Mouse (Mus musculus) embryonic facial prominence, embryonic 10.5 days (tissue): ENCODE data around the gene Olfr911-ps1. TPM values are rescaled to one million over a fixed set of nuclear protein-coding genes. Genes with fewer than 3 reads are reported as not detected.

ENCODE experiments used
- DNase-seq: peaks from one replicate; pipeline ENCODE4 v3.0.0-alpha.2; 2017; ENCODE audit warnings: low spot score
- H3K27ac ChIP-seq: fragments of 300-500 bp; sonication (generic); replicated peaks from 2 replicates; pipeline ENCODE4 v1.5.1; 2016; ENCODE audit warnings: mild to moderate bottlenecking
- H3K27me3 ChIP-seq: fragments of 300-500 bp; sonication (generic); replicated peaks from 2 replicates; pipeline ENCODE4 v1.6.1; 2016; ENCODE audit warnings: low read depth, mild to moderate bottlenecking; ENCODE audit not compliant: poor library complexity, severe bottlenecking
- H3K36me3 ChIP-seq: fragments of 300-500 bp; sonication (generic); replicated peaks from 2 replicates; pipeline ENCODE4 v1.6.1; 2016; ENCODE audit warnings: mild to moderate bottlenecking, moderate library complexity
- H3K4me1 ChIP-seq: fragments of 300-500 bp; sonication (generic); 2 replicates; pipeline ENCODE4 v1.6.1; 2016
- H3K4me3 ChIP-seq: fragments of 300-500 bp; sonication (generic); 2 replicates; pipeline ENCODE4 v1.5.1; 2016; ENCODE audit warnings: mild to moderate bottlenecking, moderate library complexity
- H3K9me3 ChIP-seq: fragments of 300-500 bp; sonication (generic); 2 replicates; pipeline ENCODE4 v1.6.1; 2016; ENCODE audit warnings: mild to moderate bottlenecking
- WGBS: fragments of 180-500 bp; shearing (Covaris S2); methylation state at CpG from one replicate; pipeline ENCODE4 v1.1.7; 2016; 5-methylcytosine and 5-hydroxymethylcytosine counted together
- polyA plus RNA-seq: library from polyadenylated mRNA; unstranded; fragments of >200 nt; fragmentation: Nextera tagmentation; extraction: Ambion mirVana; gene quantifications from 2 replicates; pipeline ENCODE4 v1.2.1, GENCODE M21; 2016

Olfr911-ps1 gene
- polyA plus RNA-seq, result not detected in 2 replicates

DNA sequence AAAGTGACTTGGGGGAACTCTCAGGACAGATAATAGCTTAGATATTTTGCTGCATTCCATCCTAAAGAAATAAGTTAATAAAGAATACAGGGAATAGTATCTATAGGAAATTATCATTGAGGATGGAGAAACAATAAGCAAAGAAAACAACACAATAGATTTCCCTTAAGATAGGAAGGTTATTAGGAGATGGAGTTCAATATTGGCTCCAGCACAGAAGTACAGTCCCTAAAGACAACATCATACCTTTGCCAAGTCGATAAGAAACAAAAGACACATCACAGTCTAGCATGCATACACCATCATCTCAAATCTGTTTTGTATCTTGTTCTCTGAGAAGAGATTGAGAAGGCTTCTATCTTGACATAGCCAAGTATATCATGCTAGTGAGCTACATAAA, at the start of gene Olfr911-ps1:
Gene Olfr911-ps1 (plus strand): TSS at position 301 of the 400 bp plus-strand sequence.
- Histone ChIP-seq H3K27ac (no peak within 1 kb of the TSS), H3K4me1 (no peaks in the 10 kb centered on the region), H3K9me3 (no peaks in the 10 kb centered on the region), H3K4me3 (no peak within 1 kb of the TSS), H3K27me3 (no peaks in the 10 kb centered on the region), H3K36me3 (no peaks in the 10 kb centered on the region)
- no peak for DNase-seq
- WGBS, result 78% methylated on average over 1 of the region's 1 CpGs

DNA sequence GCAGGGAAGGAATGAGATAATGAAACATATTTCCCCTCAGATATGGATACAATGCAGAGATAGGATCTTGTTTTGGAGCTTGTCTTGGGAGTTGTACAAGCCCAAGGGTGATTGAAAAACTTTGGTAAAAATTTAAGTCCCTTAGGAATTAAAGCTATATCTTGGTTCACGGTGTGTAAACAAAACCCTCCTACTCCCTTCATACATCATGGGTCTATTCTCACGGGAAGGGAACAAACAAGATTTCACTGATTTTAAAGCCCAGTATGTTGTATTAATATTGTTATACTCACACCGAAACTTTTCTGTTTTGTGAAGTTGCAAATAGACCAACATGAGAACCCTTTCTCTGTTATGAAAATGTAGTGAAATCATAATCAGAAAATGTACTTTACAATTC, 34.6 kb upstream of the Olfr911-ps1 start, which contains the start of gene Olfr906:
Gene Olfr906 (plus strand): TSS at position 301 of the 400 bp plus-strand sequence.
- Histone ChIP-seq H3K4me1 (no peaks in the 10 kb centered on the region), H3K9me3 (no peaks in the 10 kb centered on the region), H3K4me3 (no peak within 1 kb of the TSS), H3K27ac (no peak within 1 kb of the TSS), H3K27me3 (no peaks in the 10 kb centered on the region), H3K36me3 (no peaks in the 10 kb centered on the region)
- WGBS, result 89% methylated on average over 3 of the region's 3 CpGs
- DNase-seq, result no peak

DNA sequence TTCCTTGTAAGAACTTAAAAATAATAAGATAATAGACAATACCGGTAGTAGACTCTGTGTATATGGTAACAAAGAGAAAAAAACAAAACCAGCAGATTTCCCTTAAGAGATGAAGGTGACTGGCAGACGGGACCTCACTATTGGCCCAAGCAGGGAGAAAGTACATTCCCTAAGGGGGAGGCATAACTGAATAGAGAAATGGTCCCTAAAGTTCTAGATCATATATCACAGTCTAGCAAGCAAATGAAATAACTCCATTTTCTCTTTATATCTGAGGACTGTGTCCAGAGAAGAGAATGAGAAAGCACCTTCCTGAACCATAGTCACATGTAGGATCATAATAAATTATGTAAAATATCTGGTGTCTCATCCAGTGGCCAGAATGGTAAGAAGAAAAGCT, 25.9 kb upstream of the Olfr911-ps1 start, which contains the start of gene Olfr907:
Gene Olfr907 (plus strand): TSS at position 301 of the 400 bp plus-strand sequence.
- Histone ChIP-seq H3K36me3 (no peaks in the 10 kb centered on the region), H3K4me1 (no peaks in the 10 kb centered on the region), H3K27ac (no peak within 1 kb of the TSS), H3K27me3 (no peaks in the 10 kb centered on the region), H3K4me3 (no peak within 1 kb of the TSS), H3K9me3 (no peaks in the 10 kb centered on the region)
- DNase-seq, result no peak
- WGBS, result 82% methylated on average over 2 of the region's 2 CpGs

DNA sequence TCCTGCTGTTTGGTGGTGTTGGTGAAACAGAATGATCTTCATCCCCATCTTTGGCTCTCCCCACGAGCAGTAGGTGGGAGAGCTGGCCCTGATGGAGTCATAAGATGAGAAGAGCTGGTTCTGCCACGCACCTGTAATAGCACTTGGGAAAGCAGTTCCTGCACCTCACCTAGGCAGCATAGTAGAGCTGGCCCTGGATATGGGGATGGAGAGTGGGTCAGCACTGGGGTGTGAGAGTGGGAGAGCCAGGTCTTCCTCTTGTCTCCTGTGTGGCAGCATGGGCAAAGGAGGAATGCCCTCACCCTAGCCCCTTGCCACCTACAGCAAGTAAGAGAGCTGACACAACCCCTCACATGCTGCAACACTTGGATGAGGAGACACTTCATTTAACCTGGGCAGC, 9.0 kb upstream of the Olfr911-ps1 start:
- no peak overlapping the region for H3K4me3 ChIP-seq
- no peaks in the 10 kb centered on the region for H3K9me3 ChIP-seq
- no peaks in the 10 kb centered on the region for H3K27me3 ChIP-seq
- WGBS, result 88% methylated on average over 2 of the region's 2 CpGs
- no peak for DNase-seq
- no peaks in the 10 kb centered on the region for H3K36me3 ChIP-seq
- no peak overlapping the region for H3K27ac ChIP-seq
- H3K4me1 ChIP-seq, result no peaks in the 10 kb centered on the region

DNA sequence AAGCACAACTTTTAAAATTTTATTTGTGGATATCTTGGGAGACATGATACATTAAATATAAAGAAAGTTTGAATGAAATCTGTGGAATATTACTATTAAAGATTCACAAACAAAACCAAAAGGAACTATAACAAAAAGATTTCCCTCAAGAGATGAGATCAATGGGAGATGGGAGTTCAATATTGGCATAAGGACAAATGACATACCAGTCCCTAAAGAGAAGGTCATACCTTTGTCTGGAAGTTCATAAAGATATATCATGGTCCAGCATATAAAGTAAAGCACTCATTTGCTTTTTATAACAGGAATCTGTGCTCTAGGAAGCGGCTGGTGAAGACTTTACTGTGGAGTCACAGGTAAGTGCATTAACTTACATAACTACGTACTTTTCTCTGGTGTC, 16.2 kb downstream of the Olfr911-ps1 start, which contains the start of gene Olfr910:
Gene Olfr910 (plus strand): TSS at position 301 of the 400 bp plus-strand sequence.
- no peaks in the 10 kb centered on the region for H3K9me3 ChIP-seq
- no peak for DNase-seq
- H3K4me1 ChIP-seq, result no peaks in the 10 kb centered on the region
- H3K36me3 ChIP-seq, result no peaks in the 10 kb centered on the region
- H3K27me3 ChIP-seq, result no peaks in the 10 kb centered on the region
- 91% methylated on average over 2 of the region's 2 CpGs for WGBS
- no peak within 1 kb of the TSS for H3K27ac ChIP-seq
- no peak within 1 kb of the TSS for H3K4me3 ChIP-seq

Other genes with a start within 250 kb of the Olfr911-ps1 start
- not detected in 2 replicates for gene Olfr896-ps1, start 230.5 kb upstream of the Olfr911-ps1 start, polyA plus RNA-seq
- gene Olfr25, start 192.5 kb upstream of the Olfr911-ps1 start, polyA plus RNA-seq, result not detected in 2 replicates
- not detected in 2 replicates for gene Olfr898, start 173.2 kb upstream of the Olfr911-ps1 start, polyA plus RNA-seq
- not detected in 2 replicates for gene Olfr250, start 154.7 kb upstream of the Olfr911-ps1 start, polyA plus RNA-seq
- gene Olfr251, start 144.5 kb upstream of the Olfr911-ps1 start, polyA plus RNA-seq, result not detected in 2 replicates
- not detected in 2 replicates for gene Olfr147, start 119.9 kb upstream of the Olfr911-ps1 start, polyA plus RNA-seq
- gene Olfr901, start 92.1 kb upstream of the Olfr911-ps1 start, polyA plus RNA-seq, result not detected in 2 replicates
- not detected in 2 replicates for gene Olfr902, start 73.9 kb upstream of the Olfr911-ps1 start, polyA plus RNA-seq
- gene Olfr904, start 58.4 kb upstream of the Olfr911-ps1 start, polyA plus RNA-seq, result not detected in 2 replicates
- gene Olfr905, start 50.5 kb upstream of the Olfr911-ps1 start, polyA plus RNA-seq, result not detected in 2 replicates
- gene Olfr906, start 34.5 kb upstream of the Olfr911-ps1 start, polyA plus RNA-seq, result not detected in 2 replicates
- gene Olfr907, start 25.8 kb upstream of the Olfr911-ps1 start, polyA plus RNA-seq, result not detected in 2 replicates
- gene Olfr910, start 16.3 kb downstream of the Olfr911-ps1 start, polyA plus RNA-seq, result not detected in 2 replicates
- gene Olfr912, start 58.6 kb downstream of the Olfr911-ps1 start, polyA plus RNA-seq, result not detected in 2 replicates
- not detected in 2 replicates for gene Olfr913, start 71.2 kb downstream of the Olfr911-ps1 start, polyA plus RNA-seq
- not detected in 2 replicates for gene Olfr914, start 83.5 kb downstream of the Olfr911-ps1 start, polyA plus RNA-seq
- not detected in 2 replicates for gene Olfr916, start 138.3 kb downstream of the Olfr911-ps1 start, polyA plus RNA-seq
- not detected in 2 replicates for gene Olfr917, start 144.3 kb downstream of the Olfr911-ps1 start, polyA plus RNA-seq
- gene Olfr918, start 153.0 kb downstream of the Olfr911-ps1 start, polyA plus RNA-seq, result not detected in 2 replicates
- gene Olfr919, start 182.1 kb downstream of the Olfr911-ps1 start, polyA plus RNA-seq, result not detected in 2 replicates
- gene Vwa5a, start 196.7 kb downstream of the Olfr911-ps1 start, polyA plus RNA-seq, result 7.0 and 9.2 TPM in 2 replicates
- not detected in 2 replicates for gene Olfr920, start 230.7 kb downstream of the Olfr911-ps1 start, polyA plus RNA-seq